10 mouse cellular contexts compared by ENCODE assay signal in genomic region chr2:37963362-37963761, GRCm38 (mm10).
DNase-seq lines count a peak whose midpoint lies in the region; ATAC-seq and TF ChIP-seq lines count a peak whose summit lies in the region.
"Had no signal": no experiment of that assay in that cellular context is flagged by ENCODE, and none has a peak within 500 bp of the region (broad histone marks: within the 10 kb centered on the region; RNA-seq: fewer than 3 reads in every experiment).

No protein-coding gene starts in this region.

- WGBS in heart, embryonic 13.5 days: 55% methylated on average over 4 of the region's 4 CpGs
- 18% methylated on average over 4 of the region's 4 CpGs for WGBS in lung, postnatal 0 days
- 34% methylated on average over 4 of the region's 4 CpGs for WGBS in intestine, embryonic 15.5 days

- no peaks in the 10 kb centered on the region for H3K27me3 ChIP-seq in heart, embryonic 13.5 days (replicated peaks)
- H3K27me3 ChIP-seq in lung, postnatal 0 days (replicated peaks; ENCODE audit: insufficient read depth, low read length): no peaks in the 10 kb centered on the region
- H3K27me3 ChIP-seq in intestine, embryonic 15.5 days (replicated peaks): no peaks in the 10 kb centered on the region

- peaks cover 13% of the 10 kb centered on the region for H3K36me3 ChIP-seq in heart, embryonic 13.5 days
- H3K36me3 ChIP-seq in lung, postnatal 0 days (ENCODE audit: insufficient read depth, low read length): no peaks in the 10 kb centered on the region
- no peaks in the 10 kb centered on the region for H3K36me3 ChIP-seq in intestine, embryonic 15.5 days

- TF ChIP-seq EP300 in lung, postnatal 0 days (IDR thresholded peaks at IDR 0.05): no peak

- peaks cover 14% of the 10 kb centered on the region for H3K4me1 ChIP-seq in heart, embryonic 13.5 days
- H3K4me1 ChIP-seq in lung, postnatal 0 days (ENCODE audit: insufficient read depth, low read depth, low read length): peaks cover 4% of the 10 kb centered on the region; the same call in 1 of the 2 replicates
- H3K4me1 ChIP-seq in intestine, embryonic 15.5 days (replicated peaks): no peaks in the 10 kb centered on the region; the same call in 1 of the 2 replicates

- H3K9ac ChIP-seq in heart, embryonic 13.5 days: no peak overlapping the region
- no peak overlapping the region for H3K9ac ChIP-seq in lung, postnatal 0 days (replicated peaks; ENCODE audit: low read depth)
- no peak overlapping the region for H3K9ac ChIP-seq in intestine, embryonic 15.5 days

- peak; percentile 71 for ATAC-seq in frontal cortex, adult (ENCODE audit: low TSS enrichment)
- ATAC-seq in heart, embryonic 13.5 days (ENCODE audit: extremely low read depth, insufficient number of reproducible peaks, low FRiP score, low TSS enrichment): no peak
- peak; percentile 90 for ATAC-seq in lung, postnatal 0 days
- ATAC-seq in intestine, embryonic 15.5 days: no peak

- H3K4me3 ChIP-seq in heart, embryonic 13.5 days: no peak overlapping the region
- no peak overlapping the region for H3K4me3 ChIP-seq in lung, postnatal 0 days (ENCODE audit: low read depth, low read length)
- H3K4me3 ChIP-seq in intestine, embryonic 15.5 days (replicated peaks): no peak overlapping the region
- H3K4me3 ChIP-seq: erythroblast, embryonic 14.5 days had no signal

- H3K27ac ChIP-seq in heart, embryonic 13.5 days (replicated peaks): peak overlapping the region; percentile 62
- 0 out of 2 replicates have a peak overlapping the region, but pooled peaks have one; percentile 20 for H3K27ac ChIP-seq in lung, postnatal 0 days (ENCODE audit: low read length)
- no peak overlapping the region for H3K27ac ChIP-seq in intestine, embryonic 15.5 days

- H3K4me2 ChIP-seq in heart, embryonic 13.5 days: no peak overlapping the region
- no peak overlapping the region for H3K4me2 ChIP-seq in lung, postnatal 0 days (replicated peaks; ENCODE audit: low read depth, low read length)
- H3K4me2 ChIP-seq in intestine, embryonic 15.5 days (replicated peaks): no peak overlapping the region

- TF ChIP-seq CTCF in lung, postnatal 0 days (IDR thresholded peaks at IDR 0.05): no peak

- no peak for DNase-seq in frontal cortex, postnatal 25 days (ENCODE audit: low spot score in 2 of 2)
- peak; percentile 24 for DNase-seq in brain, adult 2 months (ENCODE audit: low read depth, low spot score)
- peak; percentile 78 for DNase-seq in lung, postnatal 0 days (ENCODE audit: low spot score)
- DNase-seq in liver: no peak
- DNase-seq in ovary, postnatal 10 days (ENCODE audit: low spot score): no peak
- DNase-seq: thymus, adult 2 months had no signal

- no peaks in the 10 kb centered on the region for H3K9me3 ChIP-seq in heart, embryonic 13.5 days
- H3K9me3 ChIP-seq in lung, postnatal 0 days (ENCODE audit: low read length): no peaks in the 10 kb centered on the region
- no peaks in the 10 kb centered on the region for H3K9me3 ChIP-seq in intestine, embryonic 15.5 days

Comparison
In these comparisons a context has a peak if more than half of its experiments do, and no peak if none do; other contexts are left out.
1. ATAC-seq: peak in frontal cortex, adult (single experiment) and lung, postnatal 0 days (single experiment); none in heart, embryonic 13.5 days (single experiment) and intestine, embryonic 15.5 days (single experiment).
2. DNase-seq: peak in brain, adult 2 months (single experiment) and lung, postnatal 0 days (single experiment); none in frontal cortex, postnatal 25 days (0 of 2), liver (single experiment) and ovary, postnatal 10 days (single experiment).